Mouse (Mus musculus) gastrocnemius, postnatal 14 days (tissue): ENCODE data around the gene Myo3b. TPM values are rescaled to one million over a fixed set of nuclear protein-coding genes. Genes with fewer than 3 reads are reported as not detected.

ENCODE experiments used
- DNase-seq: peaks from one replicate; pipeline ENCODE4 v3.0.0; 2021; ENCODE audit warnings: mixed read lengths
- intact Hi-C: fragments of 180-260 bp; cut with DNase I; formaldehyde crosslinking; loops from one replicate; pipeline ENCODE4 v1.15.1; 2025; ENCODE audit warnings: low total_unique reads
- total RNA-seq, 2 experiments: library from RNA; stranded (reverse); gene quantifications; 2 replicates each; pipeline ENCODE4 v1.2.3; 2021

Gene Myo3b
- total RNA-seq, 2 experiments from 2014 or later: not detected

DNA sequence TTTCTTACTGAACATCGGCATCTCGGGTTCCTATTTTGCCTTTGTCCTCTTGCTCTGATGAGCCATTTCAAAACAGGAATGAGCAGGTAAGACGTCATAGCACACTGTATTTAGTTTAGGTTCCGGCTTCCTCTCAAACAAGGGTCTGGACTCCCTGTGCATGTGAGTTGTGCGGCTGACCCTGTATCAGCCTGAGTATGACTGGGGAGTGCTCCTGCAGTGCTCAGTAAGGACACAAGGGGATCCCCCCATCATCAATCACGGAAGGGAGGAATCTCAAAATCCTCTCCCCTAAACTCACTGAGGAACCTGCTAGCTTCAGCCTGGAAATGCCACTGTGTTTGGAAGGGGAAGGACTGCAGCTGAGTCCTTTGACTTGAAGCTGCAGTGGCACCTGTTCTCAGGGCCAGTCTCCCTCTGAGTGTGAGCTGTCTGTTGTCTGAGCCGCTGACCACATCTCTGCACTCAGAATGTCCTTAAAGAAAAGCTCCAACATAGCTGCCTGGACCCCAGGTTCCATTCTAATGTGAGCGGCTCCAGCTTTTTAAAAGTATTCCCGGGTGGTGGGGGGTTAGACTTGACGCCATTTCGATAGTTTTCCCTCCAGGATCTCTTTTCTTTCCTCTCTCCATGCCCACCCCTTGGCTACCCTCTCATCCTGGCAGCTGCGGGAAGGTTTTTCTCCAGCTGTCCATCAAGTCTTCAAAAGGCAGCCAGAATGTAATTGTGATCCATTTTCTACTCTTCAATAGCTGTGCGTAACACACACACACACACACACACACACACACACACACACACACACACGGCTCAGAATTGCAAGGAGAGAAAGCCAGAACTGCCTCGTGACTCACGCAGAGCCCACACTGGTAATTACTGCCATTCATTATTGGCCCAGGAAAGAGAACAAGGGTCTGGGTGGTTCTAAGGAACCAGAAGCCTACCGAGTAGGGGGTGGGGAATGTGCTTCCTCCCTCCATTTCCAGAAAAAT is 129.3 kb downstream of the Myo3b start:
- DNase-seq: no peak
- intact Hi-C loops: no loop called here

GRCm38 (mm10) chr2:70170469-70170868 is 131.5 kb downstream of the Myo3b start:
- intact Hi-C loops: no loop called here
- DNase-seq: no peak

- no peak for DNase-seq
- intact Hi-C loops: no loop called here
Measured at GRCm38 (mm10) chr2:70176823-70177708, 138.1 kb downstream of the Myo3b start.

GRCm38 (mm10) chr2:70177709-70178030 is 138.7 kb downstream of the Myo3b start:
- DNase-seq: no peak
- intact Hi-C loops: no loop called here

DNA sequence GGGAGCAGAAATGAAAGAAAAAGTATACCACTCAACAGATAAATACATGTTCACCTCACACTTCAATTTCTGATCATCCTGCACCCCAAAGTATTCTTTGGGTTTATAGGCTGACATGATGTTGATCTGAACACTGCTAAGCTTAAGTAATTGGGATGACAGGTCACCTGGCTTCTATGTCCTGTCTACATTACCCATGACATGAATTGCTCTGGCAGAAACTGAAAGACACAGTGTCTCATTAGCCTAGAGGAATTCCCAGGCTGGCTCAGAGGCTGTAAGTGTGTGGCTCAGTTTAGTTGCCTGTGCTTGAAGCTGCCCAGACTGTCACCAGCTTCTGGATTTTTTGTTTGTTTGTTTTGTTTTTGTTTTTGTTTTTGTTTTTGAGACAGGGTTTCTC is 139.3 kb downstream of the Myo3b start:
- no peak for DNase-seq
- intact Hi-C loops: no loop called here

DNA sequence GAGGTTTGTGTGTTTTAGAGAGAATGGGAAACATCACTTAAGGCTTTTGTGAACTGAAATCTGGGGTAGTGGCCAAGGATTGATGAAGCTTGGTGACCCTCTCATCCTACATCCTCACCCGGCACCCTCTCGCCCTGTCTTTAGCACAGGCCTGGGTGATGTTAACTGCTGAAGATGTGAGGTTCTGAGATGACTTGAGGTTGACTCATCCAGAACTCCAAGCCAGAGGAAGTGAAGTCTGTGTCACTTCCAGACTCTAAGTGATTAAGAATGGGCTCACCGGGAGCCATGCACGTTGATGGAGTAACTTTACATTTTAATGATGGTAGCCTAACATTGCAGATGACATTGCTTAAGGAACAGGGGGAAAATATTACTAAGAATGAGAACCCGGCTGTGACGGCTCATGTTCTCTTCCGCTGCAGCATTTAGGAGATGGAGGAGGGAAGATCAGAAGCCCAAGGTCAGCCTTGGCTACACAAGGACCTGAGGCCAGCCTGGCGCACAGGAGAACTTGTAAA is 143.3 kb downstream of the Myo3b start:
- intact Hi-C loops: no loop called here
- no peak for DNase-seq

DNA sequence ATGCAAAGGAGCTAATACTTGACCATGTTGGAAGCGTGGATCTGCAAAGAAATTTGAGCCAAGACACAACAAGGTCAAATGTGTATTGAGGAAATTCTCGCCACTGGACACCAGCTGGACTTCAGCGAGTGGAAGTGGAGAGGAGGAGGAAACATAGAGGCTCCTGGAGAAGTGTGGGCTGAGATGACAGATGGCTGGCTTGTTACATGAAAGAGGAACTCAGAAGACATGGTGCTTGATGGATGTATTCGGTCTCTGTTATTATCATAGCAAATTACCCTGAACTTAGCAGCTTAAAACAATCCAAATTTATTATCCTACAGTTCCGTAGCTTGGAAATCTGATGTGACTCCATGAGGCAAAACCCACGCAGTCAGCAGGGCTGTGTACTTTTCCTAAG is 148.1 kb downstream of the Myo3b start:
- DNase-seq: no peak
- intact Hi-C loops: no loop called here

- no peak for DNase-seq
- intact Hi-C loops: no loop called here
Measured at GRCm38 (mm10) chr2:70195418-70196248, 156.7 kb downstream of the Myo3b start.

GRCm38 (mm10) chr2:70201796-70202555 is 163.1 kb downstream of the Myo3b start:
- DNase-seq: no peak
- intact Hi-C loops: no loop called here

GRCm38 (mm10) chr2:70202578-70203167 is 163.7 kb downstream of the Myo3b start:
- no peak for DNase-seq
- intact Hi-C loops: no loop called here

DNA sequence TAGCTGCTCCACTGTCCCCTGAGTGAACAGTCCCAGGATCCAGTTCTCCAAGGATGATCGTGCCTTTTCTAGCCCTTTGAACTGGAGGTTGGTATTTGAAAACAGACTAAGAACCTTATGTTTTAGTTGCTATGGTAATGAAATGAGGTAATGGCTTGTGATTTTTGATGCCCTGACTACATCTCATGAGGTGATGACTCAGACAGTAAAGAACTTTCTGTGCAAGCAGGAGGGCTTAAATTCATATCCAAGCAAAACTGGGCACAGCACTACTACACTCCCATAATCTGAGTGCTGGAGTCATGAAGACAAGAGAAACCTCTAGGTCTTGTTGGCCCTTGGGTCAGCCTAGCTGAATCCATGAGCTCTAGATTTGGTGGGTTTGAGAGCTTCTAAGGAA is 169.5 kb downstream of the Myo3b start:
- intact Hi-C loops: no loop called here
- DNase-seq: no peak

DNA sequence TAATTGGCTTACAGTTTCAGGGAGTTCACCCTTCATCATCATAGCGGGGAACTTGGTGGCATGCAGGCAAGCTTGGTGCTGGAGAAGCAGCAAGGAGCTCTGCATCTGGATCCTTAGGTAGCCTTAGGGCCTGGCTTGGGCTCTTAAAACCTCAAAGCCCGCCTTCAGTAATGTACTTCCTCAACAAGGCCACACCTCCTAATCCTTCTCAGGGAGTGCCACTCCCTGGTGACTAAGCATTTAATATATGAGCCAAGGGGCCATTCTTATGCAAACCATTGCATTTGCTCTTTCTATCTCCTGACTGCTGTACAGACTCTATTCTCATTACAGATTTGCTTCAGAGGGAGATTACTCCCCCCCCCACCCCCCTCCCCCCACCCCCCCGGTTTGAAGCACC is 170.9 kb downstream of the Myo3b start:
- no peak for DNase-seq
- intact Hi-C loops: no loop called here

- DNase-seq: no peak
- intact Hi-C loops: no loop called here
Measured at GRCm38 (mm10) chr2:70210427-70211332, 171.8 kb downstream of the Myo3b start.

- intact Hi-C loops: no loop called here
- no peak for DNase-seq
Measured at GRCm38 (mm10) chr2:70214401-70214800, 175.5 kb downstream of the Myo3b start.

- intact Hi-C loops: no loop called here
- DNase-seq: no peak
Measured at GRCm38 (mm10) chr2:70217800-70218199, 178.9 kb downstream of the Myo3b start.

DNA sequence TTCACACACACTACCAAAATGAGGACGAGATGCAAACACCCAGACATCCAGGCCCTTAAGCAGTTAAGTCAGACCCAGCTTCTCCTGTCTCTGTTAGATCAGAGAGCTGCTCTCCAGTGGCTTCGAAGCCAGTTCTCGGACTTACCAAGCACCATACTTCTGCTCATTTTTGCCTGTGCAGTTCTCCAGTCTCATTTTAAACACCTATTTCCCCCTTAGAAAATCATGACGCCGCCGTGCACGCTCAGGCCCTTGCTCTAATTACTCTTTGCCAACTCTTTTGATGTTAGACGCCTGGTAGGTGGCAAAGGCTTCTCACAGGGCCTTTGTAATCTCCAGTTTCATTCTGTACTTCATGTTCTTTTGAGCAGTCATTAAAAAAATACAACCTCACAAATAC is 179.5 kb downstream of the Myo3b start:
- intact Hi-C loops: no loop called here
- DNase-seq: no peak

GRCm38 (mm10) chr2:70226679-70227078 is 187.8 kb downstream of the Myo3b start:
- no peak for DNase-seq
- intact Hi-C loops: loop anchor here (5.0 to 10.0 kb wide), 2 partner anchors 102 to 331 kb away; no protein-coding TSS in a partner anchor
